ENCODE assay signal across 10 mouse cellular contexts in the genomic region with DNA sequence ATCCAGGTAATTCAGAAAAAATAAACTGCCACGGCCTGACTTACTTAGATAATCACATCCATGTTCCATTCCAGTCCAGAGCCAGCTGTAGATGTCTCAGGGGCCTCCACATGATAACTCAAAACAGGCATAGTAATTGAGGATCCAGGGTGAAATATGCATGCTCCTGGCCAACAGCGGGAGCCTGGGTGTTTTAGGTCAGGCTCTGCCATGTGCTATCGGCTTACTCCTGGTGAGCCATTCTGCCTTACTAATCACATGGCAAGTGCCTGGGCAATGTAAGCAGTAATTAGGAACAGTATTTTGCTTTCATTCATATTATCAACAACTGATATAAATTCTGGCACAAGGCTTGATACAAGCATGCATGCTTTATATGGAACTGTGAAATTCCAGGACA. TPM values are rescaled to one million over a fixed set of nuclear protein-coding genes. Genes with fewer than 3 reads are reported as not detected.
DNase-seq lines count a peak whose midpoint lies in the region; ATAC-seq and TF ChIP-seq lines count a peak whose summit lies in the region.
"Had no signal": no experiment of that assay in that cellular context is flagged by ENCODE, and none has a peak within 500 bp of the region (broad histone marks: within the 10 kb centered on the region; RNA-seq: fewer than 3 reads in every experiment).

No protein-coding gene starts in this region.

- peak; percentile 19 for DNase-seq in liver, adult 2 months (ENCODE audit: extremely low read depth, low read depth, low spot score)
- no peak for DNase-seq in liver, postnatal 0 days
- DNase-seq in ovary, postnatal 10 days (ENCODE audit: low spot score) = no peak
- DNase-seq: lung, adult 18-20 months; right cerebral cortex, postnatal 25 days had no signal

- ATAC-seq in liver, postnatal 0 days = no peak
- ATAC-seq in embryonic facial prominence, embryonic 12.5 days (ENCODE audit: insufficient number of reproducible peaks, insufficient read depth, low FRiP score, low TSS enrichment) = peak; percentile 82; the same call in 1 of the 2 replicates
- no peak for ATAC-seq in heart, embryonic 12.5 days (ENCODE audit: insufficient number of reproducible peaks, low FRiP score)
- peak; percentile 72 for ATAC-seq in limb, embryonic 12.5 days (ENCODE audit: insufficient number of reproducible peaks, insufficient read depth, low FRiP score, low TSS enrichment, low read depth)
- no peak for ATAC-seq in granulocyte monocyte progenitor cell, adult 5-6 weeks (replicated peaks; ENCODE audit: poor library complexity, severe bottlenecking)
- no peak for ATAC-seq in activated CD4-positive, CD25-positive, alpha-beta regulatory T cell, adult 4 months

- H3K4me3 ChIP-seq in liver, adult 2 months (ENCODE audit: insufficient read depth, low read depth, low read length) = no peak overlapping the region
- H3K4me3 ChIP-seq in liver, postnatal 0 days (ENCODE audit: low read depth, low read length) = no peak overlapping the region
- no peak overlapping the region for H3K4me3 ChIP-seq in embryonic facial prominence, embryonic 12.5 days
- no peak overlapping the region for H3K4me3 ChIP-seq in heart, embryonic 12.5 days
- H3K4me3 ChIP-seq in limb, embryonic 12.5 days (replicated peaks) = no peak overlapping the region

- WGBS in liver, adult 2 months = 84% methylated on average over 3 of the region's 3 CpGs
- 76% methylated on average over 3 of the region's 3 CpGs for WGBS in liver, postnatal 0 days (ENCODE audit: insufficient replicate concordance)
- WGBS in embryonic facial prominence, embryonic 12.5 days = 16% methylated on average over 3 of the region's 3 CpGs
- WGBS in heart, embryonic 12.5 days = 33% methylated on average over 3 of the region's 3 CpGs
- 14% methylated on average over 3 of the region's 3 CpGs for WGBS in limb, embryonic 12.5 days

- no peak for TF ChIP-seq EP300 in liver, postnatal 0 days (IDR thresholded peaks at IDR 0.05; ENCODE audit: low read depth)

- no peak overlapping the region for H3K4me2 ChIP-seq in liver, postnatal 0 days (ENCODE audit: low read depth, low read length)
- H3K4me2 ChIP-seq in embryonic facial prominence, embryonic 12.5 days (replicated peaks) = no peak overlapping the region
- H3K4me2 ChIP-seq in heart, embryonic 12.5 days = no peak overlapping the region
- no peak overlapping the region for H3K4me2 ChIP-seq in limb, embryonic 12.5 days

- H3K9ac ChIP-seq in liver, adult 2 months (ENCODE audit: low read depth, low read length) = no peak overlapping the region
- H3K9ac ChIP-seq in liver, postnatal 0 days (replicated peaks) = no peak overlapping the region
- no peak overlapping the region for H3K9ac ChIP-seq in embryonic facial prominence, embryonic 12.5 days
- H3K9ac ChIP-seq in heart, embryonic 12.5 days = no peak overlapping the region
- no peak overlapping the region for H3K9ac ChIP-seq in limb, embryonic 12.5 days (replicated peaks)

- no peaks in the 10 kb centered on the region for H3K27me3 ChIP-seq in liver, adult 2 months (ENCODE audit: control insufficient read depth, insufficient read depth, low read length)
- no peaks in the 10 kb centered on the region for H3K27me3 ChIP-seq in liver, postnatal 0 days (ENCODE audit: insufficient read depth, low read length)
- no peaks in the 10 kb centered on the region for H3K27me3 ChIP-seq in embryonic facial prominence, embryonic 12.5 days
- H3K27me3 ChIP-seq in heart, embryonic 12.5 days (replicated peaks) = no peaks in the 10 kb centered on the region
- no peaks in the 10 kb centered on the region for H3K27me3 ChIP-seq in limb, embryonic 12.5 days

- no peak overlapping the region for H3K27ac ChIP-seq in liver, adult 2 months (replicated peaks; ENCODE audit: insufficient read depth, low read depth, low read length)
- H3K27ac ChIP-seq in liver, postnatal 0 days (ENCODE audit: low read depth) = no peak overlapping the region
- H3K27ac ChIP-seq in embryonic facial prominence, embryonic 12.5 days = no peak overlapping the region
- H3K27ac ChIP-seq in heart, embryonic 12.5 days (ENCODE audit: poor library complexity, severe bottlenecking) = peak overlapping the region; percentile 48
- H3K27ac ChIP-seq in limb, embryonic 12.5 days = peak overlapping the region; percentile 70

- H3K36me3 ChIP-seq in liver, adult 2 months (ENCODE audit: control insufficient read depth, insufficient read depth, low read length) = no peaks in the 10 kb centered on the region
- H3K36me3 ChIP-seq in liver, postnatal 0 days (replicated peaks; ENCODE audit: insufficient read depth, low read length) = no peaks in the 10 kb centered on the region
- no peaks in the 10 kb centered on the region for H3K36me3 ChIP-seq in embryonic facial prominence, embryonic 12.5 days
- no peaks in the 10 kb centered on the region for H3K36me3 ChIP-seq in heart, embryonic 12.5 days
- no peaks in the 10 kb centered on the region for H3K36me3 ChIP-seq in limb, embryonic 12.5 days

- no peaks in the 10 kb centered on the region for H3K79me2 ChIP-seq in liver, adult 2 months (ENCODE audit: control insufficient read depth, insufficient read depth, low read length)

- TF ChIP-seq POLR2A in liver, adult 2 months (IDR thresholded peaks at IDR 0.05; ENCODE audit: extremely low read depth, insufficient read depth, low read length) = no peak

- TF ChIP-seq CTCF in liver, adult 2 months (IDR thresholded peaks at IDR 0.05; ENCODE audit: low read depth, low read length) = no peak
- TF ChIP-seq CTCF in liver, postnatal 0 days (IDR thresholded peaks at IDR 0.05; ENCODE audit: low read depth) = no peak

- H3K4me1 ChIP-seq in liver, adult 2 months (ENCODE audit: control insufficient read depth, insufficient read depth, low read length) = no peaks in the 10 kb centered on the region
- H3K4me1 ChIP-seq in liver, postnatal 0 days (ENCODE audit: insufficient read depth) = no peaks in the 10 kb centered on the region; the same call in 1 of the 2 replicates
- peaks cover 39% of the 10 kb centered on the region for H3K4me1 ChIP-seq in embryonic facial prominence, embryonic 12.5 days
- H3K4me1 ChIP-seq in heart, embryonic 12.5 days (replicated peaks) = peaks cover 17% of the 10 kb centered on the region
- H3K4me1 ChIP-seq in limb, embryonic 12.5 days (replicated peaks) = peaks cover 50% of the 10 kb centered on the region

- no peaks in the 10 kb centered on the region for H3K9me3 ChIP-seq in liver, postnatal 0 days (ENCODE audit: low read length)
- H3K9me3 ChIP-seq in embryonic facial prominence, embryonic 12.5 days = no peaks in the 10 kb centered on the region
- no peaks in the 10 kb centered on the region for H3K9me3 ChIP-seq in heart, embryonic 12.5 days (replicated peaks)
- no peaks in the 10 kb centered on the region for H3K9me3 ChIP-seq in limb, embryonic 12.5 days

RNA-seq across cellular contexts. Expression of a gene that starts 57.2 kb away (rescaled TPM):
- 11.5 and 12.1 TPM in 2 replicates for total RNA-seq in liver, adult 2 months (2014; rRNA removed)
- polyA plus RNA-seq in liver, adult 2 months (2012; rRNA removed) = 4.8 and 6.3 TPM in 2 replicates
- polyA plus RNA-seq in liver, postnatal 0 days (2015; fragmentation: Nextera tagmentation; extraction: Ambion mirVana) = 4.5 and 4.7 TPM in 2 replicates
- polyA plus RNA-seq in embryonic facial prominence, embryonic 12.5 days (2016; fragmentation: Nextera tagmentation; extraction: Ambion mirVana) = 13.2 and 15.2 TPM in 2 replicates
- polyA plus RNA-seq in heart, embryonic 12.5 days (2016; fragmentation: Nextera tagmentation; extraction: Ambion mirVana) = 10.5 and 11.0 TPM in 2 replicates
- polyA plus RNA-seq in limb, embryonic 12.5 days (2016; fragmentation: Nextera tagmentation; extraction: Ambion mirVana) = 13.2 and 14.8 TPM in 2 replicates
- total RNA-seq in granulocyte monocyte progenitor cell, adult 5-6 weeks (2014; fragmentation: Nextera tagmentation) = 0.34 and 2.4 TPM in 2 replicates
- 0.78 and 1.1 TPM in 2 replicates for total RNA-seq in granulocyte monocyte progenitor cell, adult 5-6 weeks (2017)
- not detected for polyA plus RNA-seq in activated CD4-positive, CD25-positive, alpha-beta regulatory T cell, adult 4 months (2017; shearing (Covaris generic))

RNA-seq across cellular contexts. Expression of a gene that starts 57.3 kb away (rescaled TPM):
- 60.4 and 60.5 TPM in 2 replicates for total RNA-seq in liver, adult 2 months (2014; rRNA removed)
- polyA plus RNA-seq in liver, adult 2 months (2012; rRNA removed) = 101 and 108 TPM in 2 replicates
- 31.7 and 32.4 TPM in 2 replicates for polyA plus RNA-seq in liver, postnatal 0 days (2015; fragmentation: Nextera tagmentation; extraction: Ambion mirVana)
- 22.7 and 23.0 TPM in 2 replicates for polyA plus RNA-seq in embryonic facial prominence, embryonic 12.5 days (2016; fragmentation: Nextera tagmentation; extraction: Ambion mirVana)
- 30.2 and 31.2 TPM in 2 replicates for polyA plus RNA-seq in heart, embryonic 12.5 days (2016; fragmentation: Nextera tagmentation; extraction: Ambion mirVana)
- polyA plus RNA-seq in limb, embryonic 12.5 days (2016; fragmentation: Nextera tagmentation; extraction: Ambion mirVana) = 20.6 and 25.0 TPM in 2 replicates
- total RNA-seq in granulocyte monocyte progenitor cell, adult 5-6 weeks (2014; fragmentation: Nextera tagmentation) = 21.5 and 23.1 TPM in 2 replicates
- 18.1 and 18.9 TPM in 2 replicates for total RNA-seq in granulocyte monocyte progenitor cell, adult 5-6 weeks (2017)
- polyA plus RNA-seq in activated CD4-positive, CD25-positive, alpha-beta regulatory T cell, adult 4 months (2017; shearing (Covaris generic)) = 10 to 100 TPM; 18.7 to 24.8 TPM

Comparison
In these comparisons a context has a peak if more than half of its experiments do, and no peak if none do; other contexts are left out.
1. H3K27ac ChIP-seq: peak in heart, embryonic 12.5 days (single experiment) and limb, embryonic 12.5 days (single experiment); none in liver, adult 2 months (single experiment), liver, postnatal 0 days (single experiment) and embryonic facial prominence, embryonic 12.5 days (single experiment).
2. ATAC-seq: peak in embryonic facial prominence, embryonic 12.5 days (single experiment) and limb, embryonic 12.5 days (single experiment); none in liver, postnatal 0 days (single experiment), heart, embryonic 12.5 days (single experiment), granulocyte monocyte progenitor cell, adult 5-6 weeks (single experiment) and activated CD4-positive, CD25-positive, alpha-beta regulatory T cell, adult 4 months (single experiment).